Mouse (Mus musculus) neural tube, embryonic 13.5 days (tissue): Measurements from ENCODE around the gene Bsg. TPM values are rescaled to one million over a fixed set of nuclear protein-coding genes. Genes with fewer than 3 reads are reported as not detected.
A peak's percentile ranks its signal among the peaks of the same experiment; 100 is the strongest.
"Not testable (repeated sequence)": the region's sequence is repeated elsewhere in the genome, so short reads cannot be mapped to it uniquely, and the experiment has no call there.

Source experiments
- ATAC-seq: fragments of 200-750 bp; cut with Nextera tagmentation; 2 replicates; pipeline ENCODE4 v1.8.0; 2017; ENCODE audit warnings: low read depth, mild to moderate bottlenecking, moderate TSS enrichment, moderate library complexity
- H3K27ac ChIP-seq: fragments of 300-500 bp; sonication (generic); replicated peaks from 2 replicates; pipeline ENCODE4 v1.5.1; 2015; ENCODE audit warnings: moderate library complexity, mild to moderate bottlenecking, inconsistent platforms
- H3K27me3 ChIP-seq: fragments of 300-500 bp; sonication (generic); 2 replicates; pipeline ENCODE4 v1.6.1; 2015; ENCODE audit warnings: mild to moderate bottlenecking, inconsistent platforms
- H3K36me3 ChIP-seq: fragments of 300-500 bp; sonication (generic); 2 replicates; pipeline ENCODE4 v1.6.1; 2015; ENCODE audit warnings: mild to moderate bottlenecking, inconsistent platforms
- H3K4me1 ChIP-seq: fragments of 300-500 bp; sonication (generic); replicated peaks from 2 replicates; pipeline ENCODE4 v1.6.1; 2015; ENCODE audit warnings: inconsistent platforms
- H3K4me2 ChIP-seq: fragments of 300-500 bp; sonication (generic); 2 replicates; pipeline ENCODE4 v1.6.1; 2015; ENCODE audit warnings: inconsistent platforms, mild to moderate bottlenecking, moderate library complexity
- H3K4me3 ChIP-seq: fragments of 300-500 bp; sonication (generic); 2 replicates; pipeline ENCODE4 v1.5.1; 2015; ENCODE audit warnings: mild to moderate bottlenecking, inconsistent platforms
- H3K9ac ChIP-seq: fragments of 300-500 bp; sonication (generic); 2 replicates; pipeline ENCODE4 v1.6.1; 2015; ENCODE audit warnings: moderate library complexity, mild to moderate bottlenecking, inconsistent platforms
- H3K9me3 ChIP-seq: fragments of 300-500 bp; sonication (generic); 2 replicates; pipeline ENCODE4 v1.6.1; 2016; ENCODE audit warnings: inconsistent platforms
- WGBS: fragments of 180-500 bp; shearing (Covaris S2); methylation state at CpG from one replicate; pipeline ENCODE4 v1.1.7; 2015; 5-methylcytosine and 5-hydroxymethylcytosine counted together
- polyA plus RNA-seq: library from polyadenylated mRNA; unstranded; fragments of >200 nt; fragmentation: Nextera tagmentation; extraction: Ambion mirVana; gene quantifications from 2 replicates; pipeline ENCODE4 v1.2.1, GENCODE M21; 2015

The Bsg gene
- polyA plus RNA-seq, 1 experiment from 2014 or later: 762 TPM

DNA sequence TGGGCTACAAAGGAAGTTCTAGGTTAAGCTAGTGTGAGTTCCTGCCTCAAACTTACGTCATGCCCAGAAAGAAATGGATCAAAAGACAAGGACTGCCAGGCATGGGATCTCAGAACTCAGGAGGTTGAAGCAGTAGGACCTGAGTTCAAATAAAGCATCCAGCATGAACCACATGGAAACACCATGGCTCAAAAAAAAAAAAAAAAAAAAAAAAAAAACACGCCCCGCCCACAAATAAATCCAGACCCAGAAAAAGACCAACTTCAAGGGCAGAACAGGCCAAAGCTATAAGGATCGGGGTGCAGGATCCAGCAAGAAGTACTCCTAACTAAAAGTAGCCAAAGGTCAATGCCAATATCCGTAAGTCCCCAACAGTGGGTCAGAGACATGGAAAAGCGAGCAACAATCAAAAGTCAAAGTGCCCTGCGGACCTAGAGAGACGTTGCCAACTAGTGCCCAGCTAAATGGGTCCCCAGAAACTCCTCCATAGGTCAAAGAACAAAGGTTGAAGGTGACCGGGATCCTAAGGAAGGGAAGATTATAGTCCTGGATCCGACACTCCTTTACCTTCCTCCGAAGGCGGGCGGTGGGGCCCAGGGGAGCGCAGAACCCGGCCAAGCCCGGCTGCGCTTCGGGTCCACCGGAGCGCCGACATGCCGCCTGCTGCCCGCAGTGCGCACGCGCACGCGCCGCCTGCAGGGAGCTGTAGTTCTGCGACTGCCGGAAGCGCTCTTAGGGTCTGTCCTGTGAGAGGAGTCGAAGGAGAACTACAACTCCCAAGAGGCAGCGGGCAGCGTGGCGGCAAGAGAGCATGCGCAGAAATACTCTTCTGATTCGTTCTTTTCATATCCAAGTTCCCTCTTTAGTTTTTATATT, 41.8 kb downstream of the Bsg start, which contains the start of gene Polrmt:
Gene Polrmt (minus strand): TSS at position 684 of the 876 bp plus-strand sequence.
- Histone ChIP-seq H3K27me3 (no peaks in the 10 kb centered on the region), H3K9ac (peak within 1 kb of the TSS; percentile 66), H3K4me2 (peak within 1 kb of the TSS; percentile 79), H3K27ac (0 out of 2 replicates have a peak within 1 kb of the TSS, but pooled peaks have one; percentile 25), H3K4me1 (peaks cover 16% of the 10 kb centered on the region), H3K36me3 (peaks cover 35% of the 10 kb centered on the region), H3K9me3 (no peaks in the 10 kb centered on the region), H3K4me3 (peak within 1 kb of the TSS; percentile 53)
- ATAC-seq: peak; percentile 95
- WGBS: 4% methylated on average over 38 of the region's 38 CpGs

DNA sequence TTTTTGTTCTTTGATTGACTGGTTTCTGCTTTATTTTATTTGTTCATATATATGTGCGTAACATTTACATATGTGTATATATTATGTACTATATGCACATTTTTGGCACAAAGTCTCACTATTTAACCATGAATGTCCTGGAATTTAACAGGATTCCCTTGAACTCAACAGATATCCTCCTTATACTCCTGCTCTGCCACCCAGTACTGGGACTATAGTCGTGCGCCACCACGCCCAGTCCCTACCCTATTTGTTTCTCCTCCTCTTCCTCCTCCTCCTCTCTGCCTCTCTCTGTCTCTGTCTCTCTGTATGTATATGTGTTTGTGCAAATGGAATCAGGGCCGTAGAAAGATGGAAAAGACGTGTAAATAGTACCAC, 42.5 kb downstream of the Bsg start:
- 26% methylated on average over 6 of the region's 6 CpGs for WGBS
- Histone ChIP-seq H3K36me3 (peaks cover 29% of the 10 kb centered on the region), H3K27me3 (no peaks in the 10 kb centered on the region), H3K27ac (0 out of 2 replicates have a peak overlapping the region, but pooled peaks have one; percentile 25), H3K4me1 (peaks cover 16% of the 10 kb centered on the region), H3K4me2 (peak overlapping the region; percentile 79), H3K9me3 (no peaks in the 10 kb centered on the region), H3K9ac (peak overlapping the region; percentile 53; the same call in 1 of the 2 replicates), H3K4me3 (peak overlapping the region; percentile 17)
- peak; percentile 64 for ATAC-seq

DNA sequence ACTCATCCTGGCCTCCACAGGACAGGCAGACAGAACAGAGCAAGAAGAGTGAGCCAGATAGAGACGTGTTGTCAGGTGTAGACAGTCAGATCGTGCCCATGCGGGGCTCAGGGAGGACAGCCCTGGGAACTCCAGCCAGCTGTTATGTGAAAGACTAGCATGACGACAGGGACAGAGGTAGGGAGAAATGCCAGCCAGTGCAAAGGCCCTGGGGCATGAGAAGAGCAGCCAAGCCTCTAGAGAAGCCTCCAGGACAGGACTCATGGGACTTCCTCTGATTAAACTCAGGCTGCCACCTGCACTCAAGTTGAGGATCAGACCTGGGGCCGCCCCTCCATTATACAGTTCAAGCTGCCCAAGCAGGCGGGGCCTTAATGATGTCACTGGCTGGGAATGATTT, 44.2 kb downstream of the Bsg start:
- no peak overlapping the region for H3K4me3 ChIP-seq
- H3K9ac ChIP-seq: no peak overlapping the region

DNA sequence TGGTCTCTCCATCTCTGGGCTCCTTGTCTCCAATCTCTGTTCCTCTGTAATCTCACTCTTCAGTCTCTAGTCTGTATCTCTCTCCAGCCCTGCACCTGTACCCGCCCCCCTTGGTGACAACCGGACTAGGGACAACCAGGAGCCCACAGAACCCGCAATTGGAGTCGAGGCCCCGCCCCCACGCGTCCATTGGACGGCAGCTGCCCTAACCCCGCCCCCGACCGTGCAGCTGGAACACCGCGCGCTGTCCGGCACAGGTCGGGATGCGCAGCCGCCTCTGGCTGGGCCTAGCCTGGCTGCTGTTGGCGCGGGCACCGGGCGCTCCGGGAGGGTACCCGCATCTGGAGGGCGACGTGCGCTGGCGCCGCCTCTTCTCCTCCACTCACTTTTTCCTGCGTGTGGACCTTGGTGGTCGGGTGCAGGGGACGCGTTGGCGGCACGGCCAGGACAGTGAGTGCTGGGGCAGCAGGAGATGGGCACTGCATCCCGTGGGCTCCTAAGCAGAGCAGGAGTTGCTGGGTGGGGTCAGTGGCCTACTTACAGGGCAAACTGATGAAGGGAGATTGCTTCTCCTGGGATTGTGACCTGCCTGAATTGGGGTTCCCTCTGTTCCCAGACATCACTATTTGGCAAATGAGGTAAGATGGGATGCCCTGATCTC, 50.7 kb downstream of the Bsg start, which contains the start of gene Fgf22:
Gene Fgf22 (plus strand): TSS at position 221 of the 661 bp plus-strand sequence.
- peak within 1 kb of the TSS; percentile 70 for H3K4me2 ChIP-seq
- no peaks in the 10 kb centered on the region for H3K27me3 ChIP-seq
- H3K9me3 ChIP-seq: no peaks in the 10 kb centered on the region
- 2% methylated on average over 36 of the region's 36 CpGs for WGBS
- H3K36me3 ChIP-seq: peaks cover 41% of the 10 kb centered on the region
- H3K4me1 ChIP-seq: peaks cover 10% of the 10 kb centered on the region
- peak within 1 kb of the TSS; percentile 42 for H3K4me3 ChIP-seq
- peak within 1 kb of the TSS; percentile 69 for H3K9ac ChIP-seq
- ATAC-seq: peak; percentile 84
- no peak within 1 kb of the TSS for H3K27ac ChIP-seq

More for the DNA sequence above, 44.2 kb downstream of the Bsg start:
- peaks cover 12% of the 10 kb centered on the region for H3K36me3 ChIP-seq
- H3K4me1 ChIP-seq: peaks cover 16% of the 10 kb centered on the region
- no peaks in the 10 kb centered on the region for H3K9me3 ChIP-seq
- H3K27me3 ChIP-seq: no peaks in the 10 kb centered on the region
- no peak for ATAC-seq
- no peak overlapping the region for H3K4me2 ChIP-seq
- no peak overlapping the region for H3K27ac ChIP-seq
- 81% methylated on average over 6 of the region's 6 CpGs for WGBS

DNA sequence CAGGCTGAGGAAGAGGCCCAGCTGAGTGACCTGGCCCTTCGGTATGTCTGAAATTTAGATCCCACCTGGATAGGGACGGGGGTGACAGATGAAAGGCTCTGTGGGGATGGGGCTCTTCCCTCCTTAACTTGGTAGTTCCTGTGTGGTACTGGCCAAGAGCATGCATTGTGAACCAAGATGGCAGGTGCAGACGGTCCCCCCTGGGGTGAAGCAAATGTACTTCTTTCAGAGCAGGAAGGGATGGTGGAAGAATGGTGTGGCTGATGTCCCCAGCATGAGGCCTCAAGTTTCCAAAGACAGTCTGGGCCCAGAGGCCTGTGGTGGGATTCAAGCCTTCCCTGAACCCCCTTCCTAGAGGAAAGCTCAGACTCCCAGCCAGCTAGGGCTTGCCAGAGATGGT, 51.6 kb downstream of the Bsg start:
- H3K9me3 ChIP-seq: no peaks in the 10 kb centered on the region
- H3K9ac ChIP-seq: 0 out of 2 replicates have a peak overlapping the region, but pooled peaks have one; percentile 69
- H3K27me3 ChIP-seq: no peaks in the 10 kb centered on the region
- no peak overlapping the region; the same call in 1 of the 2 replicates for H3K4me2 ChIP-seq
- WGBS: 87% methylated on average over 3 of the region's 3 CpGs
- no peak overlapping the region for H3K27ac ChIP-seq
- peaks cover 50% of the 10 kb centered on the region for H3K36me3 ChIP-seq
- peaks cover 10% of the 10 kb centered on the region for H3K4me1 ChIP-seq
- H3K4me3 ChIP-seq: no peak overlapping the region
- ATAC-seq: no peak

DNA sequence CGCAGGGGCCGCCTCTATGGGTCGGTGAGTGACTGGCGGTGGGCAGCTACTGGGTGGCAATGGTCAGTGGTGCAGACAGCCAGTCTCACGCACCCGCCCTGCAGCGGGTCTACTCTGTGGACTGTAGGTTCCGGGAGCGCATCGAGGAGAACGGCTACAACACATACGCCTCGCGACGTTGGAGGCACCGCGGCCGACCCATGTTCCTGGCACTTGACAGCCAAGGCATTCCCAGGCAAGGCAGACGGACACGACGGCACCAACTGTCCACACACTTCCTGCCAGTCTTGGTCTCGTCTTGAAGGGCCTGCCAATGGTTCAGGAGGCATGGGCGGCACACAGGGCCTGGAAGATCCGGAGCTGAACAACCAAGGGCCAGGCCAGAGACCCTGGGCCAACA, 52.4 kb downstream of the Bsg start:
- Histone ChIP-seq H3K9ac (no peak overlapping the region), H3K27ac (no peak overlapping the region), H3K4me2 (no peak overlapping the region), H3K4me1 (peaks cover 10% of the 10 kb centered on the region), H3K27me3 (no peaks in the 10 kb centered on the region), H3K4me3 (no peak overlapping the region), H3K9me3 (no peaks in the 10 kb centered on the region), H3K36me3 (peaks cover 58% of the 10 kb centered on the region)
- 87% methylated on average over 24 of the region's 24 CpGs for WGBS
- ATAC-seq: no peak

DNA sequence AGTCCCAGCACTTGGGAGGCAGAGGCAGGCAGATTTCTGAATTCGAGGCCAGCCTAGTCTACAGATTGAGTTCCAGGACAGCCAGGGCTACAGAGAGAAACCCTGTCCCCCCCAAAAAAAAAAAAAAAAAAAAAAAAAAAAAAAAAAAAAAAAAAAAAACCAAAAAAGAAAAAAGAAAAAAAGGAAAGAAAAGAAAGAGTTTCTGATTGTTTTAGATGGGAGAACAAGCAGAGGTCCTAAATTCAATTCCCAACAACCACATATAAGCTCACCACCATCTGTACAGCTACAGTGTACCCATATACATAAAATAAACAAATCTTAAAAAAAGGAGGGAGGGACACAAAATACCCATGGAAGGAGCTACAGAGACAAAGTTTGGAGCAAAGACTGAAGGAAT, 55.4 kb downstream of the Bsg start:
- not testable (repeated sequence) for H3K4me2 ChIP-seq, H3K4me3 ChIP-seq, H3K9ac ChIP-seq, H3K27ac ChIP-seq, H3K9me3 ChIP-seq, H3K27me3 ChIP-seq, ATAC-seq
- peaks cover 69% of the 10 kb centered on the region for H3K36me3 ChIP-seq
- WGBS: 89% methylated on average over 1 of the region's 1 CpGs
- peaks cover 20% of the 10 kb centered on the region for H3K4me1 ChIP-seq

DNA sequence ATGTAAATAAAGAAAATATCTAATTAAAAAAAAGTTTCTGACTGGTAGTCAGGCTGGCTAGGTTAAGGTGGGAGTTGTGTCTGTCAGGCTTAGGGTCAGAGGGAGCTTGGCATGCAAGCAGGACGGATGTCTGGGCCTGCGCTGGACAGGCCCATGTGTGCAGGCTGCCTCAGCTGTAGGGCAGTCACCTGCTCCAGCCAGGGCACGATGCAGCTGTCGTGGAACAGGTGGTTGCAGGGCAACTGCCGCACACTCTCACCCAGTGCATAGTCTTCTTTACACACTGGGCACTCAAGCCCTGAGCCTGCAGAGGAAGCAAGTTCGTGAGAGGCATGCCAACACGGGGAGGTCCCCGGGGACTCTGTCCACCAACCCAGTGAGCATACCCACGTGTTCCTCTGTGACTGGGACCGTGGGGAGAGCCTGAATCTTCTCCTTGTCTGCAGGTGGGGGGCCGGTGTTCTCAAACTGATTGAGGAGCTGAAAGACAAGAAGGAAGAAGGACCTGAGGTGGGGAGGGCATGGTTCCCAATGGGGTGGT, 56.4 kb downstream of the Bsg start:
- H3K9ac ChIP-seq: no peak overlapping the region
- H3K4me3 ChIP-seq: no peak overlapping the region
- WGBS: 93% methylated on average over 11 of the region's 11 CpGs
- no peak overlapping the region for H3K4me2 ChIP-seq
- H3K27ac ChIP-seq: no peak overlapping the region
- peaks cover 21% of the 10 kb centered on the region for H3K4me1 ChIP-seq
- ATAC-seq: no peak
- no peaks in the 10 kb centered on the region for H3K27me3 ChIP-seq
- H3K36me3 ChIP-seq: peaks cover 68% of the 10 kb centered on the region
- H3K9me3 ChIP-seq: no peaks in the 10 kb centered on the region

Other genes with a start within 250 kb of the Bsg start
- not detected in 2 replicates for gene Vmn2r83, start 235.8 kb upstream of the Bsg start, polyA plus RNA-seq
- gene Plpp2, start 170.7 kb upstream of the Bsg start, polyA plus RNA-seq: 15.4 and 17.5 TPM in 2 replicates
- 58.8 and 59.5 TPM in 2 replicates for gene Mier2, start 149.3 kb upstream of the Bsg start, polyA plus RNA-seq
- not detected in 2 replicates for gene Theg, start 117.2 kb upstream of the Bsg start, polyA plus RNA-seq
- 0.11 and 0.17 TPM in 2 replicates for gene C2cd4c, start 90.5 kb upstream of the Bsg start, polyA plus RNA-seq
- 34.5 and 39.0 TPM in 2 replicates for gene Shc2, start 66.6 kb upstream of the Bsg start, polyA plus RNA-seq
- gene Odf3l2, start 58.8 kb upstream of the Bsg start, polyA plus RNA-seq: not detected in 2 replicates
- gene Madcam1, start 39.9 kb upstream of the Bsg start, polyA plus RNA-seq: 0.62 and 1.1 TPM in 2 replicates
- 82.3 and 90.2 TPM in 2 replicates for gene Tpgs1, start 35.1 kb upstream of the Bsg start, polyA plus RNA-seq
- 98.3 and 98.7 TPM in 2 replicates for gene Cdc34, start 22.3 kb upstream of the Bsg start, polyA plus RNA-seq
- gene Gzmm, start 15.5 kb upstream of the Bsg start, polyA plus RNA-seq: 0.69 and 1.5 TPM in 2 replicates
- 0.78 and 0.83 TPM in 2 replicates for gene Hcn2, start 12.1 kb downstream of the Bsg start, polyA plus RNA-seq
- 40.7 and 41.2 TPM in 2 replicates for gene Polrmt, start 42.1 kb downstream of the Bsg start, polyA plus RNA-seq
- gene Fgf22, start 50.6 kb downstream of the Bsg start, polyA plus RNA-seq: 1.7 and 2.7 TPM in 2 replicates
- gene Rnf126, start 62.5 kb downstream of the Bsg start, polyA plus RNA-seq: 96.2 and 98.5 TPM in 2 replicates
- gene Fstl3, start 72.8 kb downstream of the Bsg start, polyA plus RNA-seq: 1.9 and 2.8 TPM in 2 replicates
- 0.07 and 0.69 TPM in 2 replicates for gene Prss57, start 86.5 kb downstream of the Bsg start, polyA plus RNA-seq
- 214 and 231 TPM in 2 replicates for gene Palm, start 89.1 kb downstream of the Bsg start, polyA plus RNA-seq
- 2.1 and 2.5 TPM in 2 replicates for gene Misp, start 116.5 kb downstream of the Bsg start, polyA plus RNA-seq
- gene Ptbp1, start 149.9 kb downstream of the Bsg start, polyA plus RNA-seq: 87.9 and 114 TPM in 2 replicates
- gene Prtn3, start 170.0 kb downstream of the Bsg start, polyA plus RNA-seq: 14.3 and 14.7 TPM in 2 replicates
- 343 and 361 TPM in 2 replicates for gene Plppr3, start 170.1 kb downstream of the Bsg start, polyA plus RNA-seq
- 0.67 TPM in 1 of 2 replicates, not detected in the other for gene Elane, start 181.8 kb downstream of the Bsg start, polyA plus RNA-seq
- gene Cfd, start 186.4 kb downstream of the Bsg start, polyA plus RNA-seq: not detected in 2 replicates
- 47.4 and 49.0 TPM in 2 replicates for gene Med16, start 204.4 kb downstream of the Bsg start, polyA plus RNA-seq
- 40.5 and 48.8 TPM in 2 replicates for gene Gm26602, start 206.4 kb downstream of the Bsg start, polyA plus RNA-seq
- gene Kiss1r, start 212.5 kb downstream of the Bsg start, polyA plus RNA-seq: 2.1 and 2.4 TPM in 2 replicates
- gene R3hdm4, start 216.7 kb downstream of the Bsg start, polyA plus RNA-seq: 237 and 249 TPM in 2 replicates
- gene Arid3a, start 222.6 kb downstream of the Bsg start, polyA plus RNA-seq: 3.4 and 5.4 TPM in 2 replicates